Mouse (Mus musculus) olfactory bulb, adult 2 months (tissue): ENCODE data around the gene Cdc25b. TPM values are rescaled to one million over a fixed set of nuclear protein-coding genes. Genes with fewer than 3 reads are reported as not detected.

Experiments
- H3K27ac ChIP-seq: fragments of 200-500 bp; 2 replicates; pipeline ENCODE4 v1.5.1; 2012; ENCODE audit warnings: low read depth, low read length; ENCODE audit not compliant: insufficient read depth
- H3K4me1 ChIP-seq: fragments of 200-500 bp; 2 replicates; pipeline ENCODE4 v1.6.1; 2012; ENCODE audit warnings: low read length; ENCODE audit not compliant: control insufficient read depth, insufficient read depth
- H3K4me3 ChIP-seq: fragments of 200-500 bp; 2 replicates; pipeline ENCODE4 v1.5.1; 2012; ENCODE audit warnings: mild to moderate bottlenecking, low read depth, low read length, moderate library complexity; ENCODE audit not compliant: insufficient read depth
- CTCF ChIP-seq: fragments of 200-500 bp; IDR thresholded peaks from 2 replicates; pipeline ENCODE4 v1.5.1; 2012; ENCODE audit warnings: low read depth, mild to moderate bottlenecking, low read length, moderate library complexity; ENCODE audit not compliant: insufficient read depth
- POLR2A ChIP-seq: fragments of 200-500 bp; IDR thresholded peaks from 2 replicates; pipeline ENCODE4 v1.6.1; 2012; ENCODE audit warnings: mild to moderate bottlenecking, low read depth, low read length, moderate library complexity; ENCODE audit not compliant: insufficient read depth
- WGBS: fragments of 180-500 bp; shearing (Covaris S2); methylation state at CpG from one replicate; pipeline ENCODE4 v1.1.7; 2018; 5-methylcytosine and 5-hydroxymethylcytosine counted together
- polyA plus RNA-seq: library from polyadenylated mRNA; stranded (reverse); fragments of >200 nt; gene quantifications from 2 replicates; pipeline ENCODE4 v1.2.4, GENCODE M21; 2012; ENCODE audit warnings: low replicate concordance; ENCODE audit not compliant: missing spikeins, insufficient read depth, insufficient read length

The Cdc25b gene
- polyA plus RNA-seq, 1 experiment = not detected

DNA sequence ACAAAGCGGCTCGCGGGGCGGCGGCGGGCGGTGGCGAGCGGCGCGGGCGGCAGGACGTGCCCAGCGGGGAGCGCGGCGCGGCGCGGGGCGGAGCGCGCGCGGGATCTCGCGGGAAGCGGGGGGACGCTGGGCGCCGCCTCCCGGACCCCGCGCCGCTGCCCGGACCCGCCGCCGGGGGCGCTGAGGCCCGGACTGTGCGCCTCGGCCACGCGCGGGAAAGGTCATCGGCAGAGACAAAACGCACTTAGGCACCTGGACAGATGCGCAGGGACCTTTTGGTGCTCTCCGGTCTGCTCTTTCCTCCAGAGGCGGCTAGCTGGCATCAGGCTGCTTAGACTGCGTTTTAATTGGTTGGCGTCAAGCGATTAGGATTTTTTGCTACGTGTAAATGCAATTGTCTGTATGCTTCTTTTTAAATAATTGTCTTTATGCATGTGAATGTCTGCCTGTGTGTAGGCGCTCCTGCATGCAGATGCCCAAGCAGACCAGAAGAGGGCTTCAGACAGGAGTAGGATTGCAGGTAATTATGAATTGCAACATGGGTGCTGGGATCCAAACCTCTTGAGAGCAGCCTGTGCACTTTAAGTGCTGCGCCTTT, 6.7 kb upstream of the Cdc25b start, which contains the start of gene Cenpb:
Cenpb (minus strand) TSS at position 78 of the 598 bp plus-strand sequence.
- TF ChIP-seq CTCF (peak; percentile 94), POLR2A (peak; percentile 74)
- Histone ChIP-seq H3K27ac (peak within 1 kb of the TSS; percentile 94), H3K4me3 (peak within 1 kb of the TSS; percentile 76), H3K4me1 (peaks cover 29% of the 10 kb centered on the region)
- 9% methylated on average over 57 of the region's 57 CpGs for WGBS

DNA sequence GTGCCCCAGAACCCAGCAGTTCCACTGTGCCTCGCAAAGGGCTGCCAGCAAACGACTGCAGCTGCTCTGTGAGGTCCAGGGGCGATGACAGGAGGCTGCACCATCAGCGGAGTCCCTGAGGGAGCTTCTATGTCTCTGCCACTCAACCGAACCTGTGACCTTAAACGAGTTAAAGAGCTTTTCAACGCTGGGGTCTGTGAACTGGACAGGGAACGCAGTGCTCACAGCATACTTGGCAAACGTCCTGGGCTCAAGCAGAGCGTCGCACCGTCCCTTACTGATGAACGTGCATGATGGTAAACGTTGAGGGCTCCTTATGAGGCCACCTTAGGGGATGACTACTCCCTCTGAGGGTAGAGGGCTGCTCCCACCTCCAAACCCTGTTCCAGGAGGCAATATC, 406 bp upstream of the Cdc25b start:
- WGBS = 3% methylated on average over 14 of the region's 14 CpGs
- TF ChIP-seq CTCF (no peak), POLR2A (no peak)
- H3K27ac ChIP-seq = no peak overlapping the region
- peak overlapping the region; percentile 89 for H3K4me3 ChIP-seq
- peaks cover 8% of the 10 kb centered on the region for H3K4me1 ChIP-seq

DNA sequence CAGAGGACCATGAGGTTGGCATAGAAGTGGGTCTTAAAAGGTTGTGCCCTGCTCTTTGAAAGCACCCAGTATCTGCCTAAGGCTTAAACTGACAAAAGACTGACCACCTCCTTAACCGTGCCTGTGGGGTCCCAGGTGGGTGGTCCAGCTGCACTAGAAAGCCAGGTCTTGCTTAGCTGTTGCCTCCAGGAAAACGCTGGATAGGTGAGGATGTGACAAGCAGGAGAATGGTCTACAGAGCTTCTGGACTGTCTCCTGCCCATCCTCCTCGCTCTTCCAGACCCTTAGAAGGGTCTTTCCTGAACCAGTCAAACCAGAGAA, 813 bp downstream of the Cdc25b start:
- no peak overlapping the region for H3K27ac ChIP-seq

DNA sequence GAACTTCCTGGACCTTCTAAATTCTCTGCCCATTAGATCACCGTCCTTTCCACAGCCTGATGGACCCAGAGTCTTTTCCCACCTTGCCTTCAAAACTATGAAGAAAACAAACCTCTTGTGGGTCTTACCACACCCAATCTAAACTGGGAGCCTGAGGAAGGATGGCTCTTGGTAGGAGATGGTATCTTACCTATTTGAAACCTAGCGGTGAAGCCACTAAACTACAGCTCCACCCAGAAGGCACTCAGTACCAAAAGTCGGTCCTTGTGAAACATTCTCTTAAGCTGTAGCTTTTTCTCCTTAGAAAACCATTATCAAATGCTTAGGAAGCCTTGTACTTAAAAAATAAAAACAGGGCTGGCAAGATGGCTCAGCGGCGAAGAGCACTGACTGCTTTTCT, 1.6 kb downstream of the Cdc25b start:
- H3K27ac ChIP-seq = no peak overlapping the region
- H3K4me3 ChIP-seq = no peak overlapping the region
- 96% methylated on average over 5 of the region's 5 CpGs for WGBS
- H3K4me1 ChIP-seq = peaks cover 8% of the 10 kb centered on the region
- TF ChIP-seq POLR2A (no peak), CTCF (no peak)

More for the DNA sequence above, 813 bp downstream of the Cdc25b start:
- Histone ChIP-seq H3K4me1 (peaks cover 8% of the 10 kb centered on the region), H3K4me3 (0 out of 2 replicates have a peak overlapping the region, but pooled peaks have one; percentile 89)
- TF ChIP-seq POLR2A (no peak), CTCF (no peak)
- WGBS = 48% methylated on average over 3 of the region's 3 CpGs

DNA sequence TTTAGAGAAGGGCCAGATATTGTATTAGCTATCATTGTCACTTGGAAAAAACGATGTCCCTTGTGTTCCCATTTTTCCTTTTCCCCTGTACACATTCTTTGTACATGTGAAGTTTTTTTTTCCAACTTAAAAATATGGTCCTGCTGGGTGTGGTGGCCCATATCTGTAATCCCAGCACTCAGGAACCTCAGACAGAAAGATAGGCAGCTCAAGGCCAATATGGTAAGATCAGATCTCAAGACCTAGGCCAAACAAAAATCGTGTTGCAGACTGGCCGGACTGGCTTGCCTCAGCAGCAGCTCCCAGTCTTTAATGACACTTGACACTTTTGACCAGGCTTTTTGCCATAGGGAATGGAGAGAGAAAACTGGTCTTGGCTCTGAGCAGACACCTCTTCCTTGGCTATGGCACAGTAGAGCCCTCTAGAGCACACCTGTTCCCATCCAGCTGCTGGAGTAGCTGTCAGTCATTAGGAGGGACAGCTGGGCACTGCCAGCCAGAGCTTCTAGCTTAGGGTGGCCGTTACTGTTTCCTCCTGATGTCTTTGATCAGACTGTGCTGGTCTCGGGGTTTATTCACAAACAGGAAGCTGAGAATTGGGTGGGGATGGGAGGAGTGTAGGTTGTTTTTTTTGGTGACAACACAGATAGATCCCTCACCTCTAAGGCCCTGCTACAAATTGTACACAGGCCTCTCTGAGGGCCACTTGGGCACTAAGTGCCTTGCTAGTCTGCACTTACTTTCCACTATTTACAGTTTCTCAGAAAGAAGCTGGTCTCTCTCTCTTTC, 3.0 kb downstream of the Cdc25b start:
- no peak overlapping the region for H3K27ac ChIP-seq
- peaks cover 8% of the 10 kb centered on the region for H3K4me1 ChIP-seq
- H3K4me3 ChIP-seq = no peak overlapping the region
- no peak for TF ChIP-seq POLR2A
- no peak for TF ChIP-seq CTCF
- WGBS = 65% methylated on average over 5 of the region's 5 CpGs

DNA sequence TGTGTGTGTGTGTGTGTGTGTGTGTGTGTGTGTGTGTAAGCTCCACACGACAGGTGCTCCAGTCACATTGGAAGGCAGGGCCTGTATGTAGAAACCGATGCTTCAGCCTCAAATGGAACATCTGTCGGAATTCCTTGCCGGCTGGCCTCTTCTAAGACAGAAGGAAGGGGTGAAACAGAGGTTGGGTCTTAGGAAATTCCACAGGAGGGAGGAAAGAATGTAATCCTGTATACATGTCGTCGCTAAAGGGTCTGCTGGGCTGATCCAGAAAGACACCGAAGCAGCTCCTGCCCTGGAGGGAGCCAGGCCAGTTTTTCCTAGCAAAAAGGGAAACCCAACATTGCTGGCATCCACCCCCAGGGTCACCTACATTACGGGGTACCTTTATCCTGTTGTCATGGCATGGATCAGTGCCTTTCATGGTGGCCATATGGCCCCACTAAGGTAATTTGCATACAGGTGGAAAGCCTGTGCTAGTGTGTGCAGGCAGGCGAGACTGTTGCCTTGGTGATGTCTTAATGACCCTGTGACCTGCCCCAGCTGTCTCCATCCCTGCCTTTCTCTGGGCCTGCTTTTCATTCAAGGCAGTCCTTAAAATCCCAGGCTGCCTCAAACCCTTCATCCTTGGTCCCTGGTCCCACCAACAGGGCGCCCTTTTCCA, 3.7 kb downstream of the Cdc25b start:
- TF ChIP-seq CTCF = no peak
- no peak for TF ChIP-seq POLR2A
- H3K4me1 ChIP-seq = peaks cover 8% of the 10 kb centered on the region
- H3K27ac ChIP-seq = no peak overlapping the region
- WGBS = 74% methylated on average over 10 of the region's 10 CpGs
- no peak overlapping the region for H3K4me3 ChIP-seq

DNA sequence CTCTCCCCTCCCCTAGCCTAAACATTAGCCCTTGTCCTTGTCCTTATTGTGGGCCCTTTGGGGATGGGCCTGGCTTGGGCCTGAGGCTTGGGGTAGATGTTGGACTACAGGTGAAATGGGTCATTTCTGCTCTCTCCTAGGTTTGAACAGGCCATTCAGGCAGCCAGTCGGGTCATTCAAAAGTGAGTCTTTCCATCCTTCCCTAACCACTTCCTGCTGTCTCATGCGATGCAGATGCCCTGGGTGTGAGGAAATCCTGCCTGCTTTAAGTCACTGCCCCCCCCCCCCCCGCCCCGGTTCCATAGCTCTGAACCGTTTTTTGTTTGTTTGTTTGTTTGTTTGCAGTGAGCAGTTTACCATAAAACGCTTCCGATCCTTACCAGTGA, 4.2 kb downstream of the Cdc25b start:
- no peak overlapping the region for H3K27ac ChIP-seq
- WGBS = 81% methylated on average over 7 of the region's 7 CpGs
- no peak overlapping the region for H3K4me3 ChIP-seq
- TF ChIP-seq CTCF = no peak
- no peak for TF ChIP-seq POLR2A
- H3K4me1 ChIP-seq = peaks cover 8% of the 10 kb centered on the region

DNA sequence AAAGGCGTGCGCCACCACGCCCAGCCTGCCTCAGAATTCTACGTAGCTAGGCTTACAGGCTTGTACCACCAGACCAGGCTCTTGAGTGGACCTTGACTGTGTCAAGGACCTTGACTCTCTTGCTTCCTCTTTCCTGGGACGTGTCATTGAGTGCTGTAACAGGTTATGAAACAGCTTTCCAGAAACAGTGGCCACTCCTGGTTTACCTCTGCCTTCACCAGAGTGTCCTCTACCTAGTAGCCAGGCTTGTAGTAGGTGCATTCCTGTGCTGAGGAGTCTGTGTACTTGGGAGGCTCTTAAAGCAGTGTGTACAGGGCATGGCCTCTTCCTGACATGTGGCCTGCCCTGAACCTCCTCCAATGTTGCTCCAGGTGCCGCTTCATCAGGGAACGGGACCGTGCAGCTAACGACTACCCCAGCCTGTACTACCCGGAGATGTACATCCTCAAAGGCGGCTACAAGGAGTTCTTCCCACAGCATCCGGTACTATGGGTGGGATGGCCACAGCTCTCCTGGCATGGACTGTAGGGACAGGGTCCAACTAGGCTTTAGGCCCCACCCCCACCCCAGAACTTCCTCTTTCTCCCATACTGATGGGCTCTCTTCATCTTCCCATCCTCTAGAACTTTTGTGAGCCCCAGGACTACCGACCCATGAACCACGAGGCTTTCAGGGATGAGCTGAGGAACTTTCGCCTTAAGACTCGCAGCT, 10.0 kb downstream of the Cdc25b start:
- 93% methylated on average over 16 of the region's 16 CpGs for WGBS
- no peak for TF ChIP-seq POLR2A
- TF ChIP-seq CTCF = no peak

More for the DNA sequence above, 10.0 kb downstream of the Cdc25b start:
- Histone ChIP-seq H3K4me1 (no peaks in the 10 kb centered on the region), H3K27ac (no peak overlapping the region), H3K4me3 (no peak overlapping the region)
